In the genomic region with DNA sequence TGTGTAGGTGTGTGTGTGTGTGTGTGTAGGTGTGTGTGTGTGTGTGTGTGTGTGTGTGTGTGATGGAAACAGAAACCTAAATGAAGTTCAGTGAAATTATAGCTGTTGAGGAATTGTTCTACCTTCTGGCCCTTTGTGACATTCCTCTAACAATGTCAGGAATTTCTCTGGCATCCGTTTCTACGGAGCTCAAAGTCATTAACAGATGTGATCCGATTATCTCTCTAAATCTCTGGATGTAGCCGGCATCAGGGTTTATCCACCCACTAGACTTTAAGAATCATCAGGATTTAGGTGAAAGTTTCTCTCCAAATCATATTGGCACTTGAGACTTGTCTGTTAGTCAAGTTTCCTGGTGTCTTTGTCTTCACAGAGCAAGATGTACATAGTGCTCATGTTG, we compare ENCODE assay signal across 24 mouse cellular contexts.
"Had no signal": no experiment of that assay in that cellular context is flagged by ENCODE, and none has a peak within 500 bp of the region (broad histone marks: within the 10 kb centered on the region; RNA-seq: fewer than 3 reads in every experiment).

No protein-coding gene starts in this region.

- H3K27ac ChIP-seq: heart, embryonic 13.5 days; heart, embryonic 15.5 days; hindbrain, embryonic 10.5 days; hindbrain, embryonic 12.5 days; hindbrain, embryonic 14.5 days; intestine, embryonic 15.5 days; layer of hippocampus, adult 2 months; limb, embryonic 13.5 days; limb, embryonic 15.5 days; liver, embryonic 12.5 days; liver, embryonic 14.5 days had no signal

- H3K36me3 ChIP-seq: heart, embryonic 13.5 days; heart, embryonic 15.5 days; hindbrain, embryonic 10.5 days; hindbrain, embryonic 12.5 days; intestine, embryonic 15.5 days; limb, embryonic 13.5 days; limb, embryonic 15.5 days; liver, embryonic 12.5 days had no signal

- H3K4me2 ChIP-seq: heart, embryonic 13.5 days; heart, embryonic 15.5 days; hindbrain, embryonic 12.5 days; hindbrain, embryonic 14.5 days; intestine, embryonic 15.5 days; limb, embryonic 13.5 days; limb, embryonic 15.5 days; liver, embryonic 12.5 days had no signal

- DNase-seq: gastrocnemius, postnatal 14 days; gastrocnemius, postnatal 36 days; heart, postnatal 4 days; kidney, adult 18-20 months; kidney, adult 8-10 months; kidney, postnatal 10 days; kidney, postnatal 25 days; kidney, postnatal 4 days; left cerebral cortex, postnatal 4 days had no signal

- H3K9me3 ChIP-seq: heart, embryonic 15.5 days; hindbrain, embryonic 10.5 days; hindbrain, embryonic 12.5 days; intestine, embryonic 15.5 days; liver, embryonic 12.5 days had no signal

- ATAC-seq: forebrain, embryonic 16.5 days; hindbrain, embryonic 16.5 days; inflammation-experienced regulatory T-cells, adult 6 months; intestine, embryonic 15.5 days; intestine, postnatal 0 days; liver, embryonic 12.5 days had no signal

- H3K9ac ChIP-seq: heart, embryonic 13.5 days; heart, embryonic 15.5 days; hindbrain, embryonic 12.5 days; hindbrain, embryonic 14.5 days; intestine, embryonic 15.5 days; limb, embryonic 13.5 days; limb, embryonic 15.5 days; liver, embryonic 12.5 days; liver, embryonic 14.5 days had no signal

- H3K27me3 ChIP-seq: heart, embryonic 13.5 days; heart, embryonic 15.5 days; hindbrain, embryonic 12.5 days; intestine, embryonic 15.5 days; limb, embryonic 13.5 days; limb, embryonic 15.5 days; liver, embryonic 12.5 days had no signal

- H3K4me3 ChIP-seq: heart, embryonic 13.5 days; heart, embryonic 15.5 days; hindbrain, embryonic 10.5 days; hindbrain, embryonic 12.5 days; intestine, embryonic 15.5 days; layer of hippocampus, adult 2 months; limb, embryonic 13.5 days; limb, embryonic 15.5 days; liver, embryonic 12.5 days had no signal

- H3K4me1 ChIP-seq: heart, embryonic 13.5 days; heart, embryonic 15.5 days; hindbrain, embryonic 10.5 days; hindbrain, embryonic 12.5 days; intestine, embryonic 15.5 days; limb, embryonic 13.5 days; limb, embryonic 15.5 days; liver, embryonic 12.5 days had no signal
